Mouse (Mus musculus): ENCODE measurements around the gene Mapk3. TPM values are rescaled to one million over a fixed set of nuclear protein-coding genes. Genes with fewer than 3 reads are reported as not detected.

The Mapk3 gene
- total and polyA plus RNA-seq, 3 experiments: 22.4 to 48.5 (median 25.3) TPM

DNA sequence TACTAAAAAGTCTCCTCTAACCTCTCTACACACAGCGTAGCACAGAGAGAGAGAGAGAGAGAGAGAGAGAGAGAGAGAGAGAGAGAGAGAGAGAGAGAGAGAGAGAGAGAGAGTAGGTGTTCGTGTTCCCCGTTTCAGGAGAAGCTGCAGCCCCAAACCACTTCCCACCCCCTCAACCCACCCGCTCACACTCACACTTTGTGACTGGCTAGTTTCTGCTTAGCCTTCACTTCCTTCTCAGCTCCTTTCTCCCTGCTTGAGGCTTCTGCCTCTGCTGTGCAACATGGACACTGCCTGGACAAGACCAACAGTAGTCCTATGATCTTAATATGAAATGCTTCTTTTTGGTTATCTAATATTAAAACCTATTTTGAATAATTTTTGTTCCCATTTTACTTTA, 49.1 kb upstream of the Mapk3 start:
- H3K9me3 ChIP-seq (replicated peaks; ENCODE audit: low read length): peaks cover 6% of the 10 kb centered on the region
- H3K27ac ChIP-seq (ENCODE audit: insufficient read depth, low read depth): no peak overlapping the region
- dilution Hi-C loops (cut with MboI; ENCODE audit: extremely low pct_ligation_motif_present, extremely low pct_unique_long_range_greater_than_20kb, low sequenced_read_pairs) (no loop called here), in situ Hi-C loops (cut with MboI; ENCODE audit: low pct_ligation_motif_present, low pct_unique_long_range_greater_than_20kb, low sequenced_read_pairs) (no loop called here)
- no peak overlapping the region for H3K4me3 ChIP-seq (replicated peaks in 1 of 3; ENCODE audit: low read depth in 2 of 3, low read length in 2 of 3, poor library complexity in 1 of 3)
- TF ChIP-seq IRF4 (IDR thresholded peaks at IDR 0.05; ENCODE audit: low read depth, low read length): no peak
- TF ChIP-seq CHD1 (IDR thresholded peaks at IDR 0.05; ENCODE audit: low read depth, low read length): no peak
- no peak for TF ChIP-seq ELF1 (IDR thresholded peaks at IDR 0.05; ENCODE audit: low read depth, low read length)
- no peak for TF ChIP-seq TCF12 (IDR thresholded peaks at IDR 0.05; ENCODE audit: low read depth, low read length)
- TF ChIP-seq USF1 (IDR thresholded peaks at IDR 0.05; ENCODE audit: low read depth, low read length): no peak
- TF ChIP-seq SIN3A (IDR thresholded peaks at IDR 0.05; ENCODE audit: low read length): no peak
- TF ChIP-seq RCOR1 (conservative IDR thresholded peaks at IDR 0.05; ENCODE audit: low read depth, low read length): no peak
- H3K79me2 ChIP-seq (replicated peaks; ENCODE audit: control insufficient read depth, extremely low read depth, insufficient read depth, poor library complexity, severe bottlenecking): no peaks in the 10 kb centered on the region
- no peaks in the 10 kb centered on the region for H3K36me3 ChIP-seq (replicated peaks in 1 of 2; ENCODE audit: control insufficient read depth in 1 of 2, insufficient read depth in 1 of 2, low read length in 1 of 2)
- H3K4me2 ChIP-seq (ENCODE audit: insufficient read depth, low read depth, poor library complexity, severe bottlenecking): no peak overlapping the region
- peaks cover 24 to 31% of the 10 kb centered on the region in 2 experiments for H3K4me1 ChIP-seq (ENCODE audit: control insufficient read depth in 1 of 2, insufficient read depth in 2 of 2)
- DNase-seq (ENCODE audit: extremely low read depth): no peak
- no peak overlapping the region for H3K9ac ChIP-seq (ENCODE audit: insufficient read depth, low read depth)
- no peaks in the 10 kb centered on the region for H3K27me3 ChIP-seq (replicated peaks)

GRCm38 (mm10) chr7:126711910-126712309, 47.5 kb upstream of the Mapk3 start:
- dilution Hi-C loops (cut with MboI; ENCODE audit: extremely low pct_ligation_motif_present, extremely low pct_unique_long_range_greater_than_20kb, low sequenced_read_pairs): no loop called here
- TF ChIP-seq USF1 (IDR thresholded peaks at IDR 0.05; ENCODE audit: low read depth, low read length): no peak
- no peak for TF ChIP-seq ELF1 (IDR thresholded peaks at IDR 0.05; ENCODE audit: low read depth, low read length)
- no peak for TF ChIP-seq SIN3A (IDR thresholded peaks at IDR 0.05; ENCODE audit: low read length)
- no peak for TF ChIP-seq SMC3 (IDR thresholded peaks at IDR 0.05; ENCODE audit: low read depth, low read length)
- no peak for TF ChIP-seq MEF2A (IDR thresholded peaks at IDR 0.05; ENCODE audit: borderline replicate concordance, low read depth, low read length)
- TF ChIP-seq MAFK (IDR thresholded peaks at IDR 0.05; ENCODE audit: insufficient replicate concordance, low read length): no peak
- TF ChIP-seq POLR2A (IDR thresholded peaks at IDR 0.05; ENCODE audit: low read depth, low read length): no peak
- TF ChIP-seq CHD2 (IDR thresholded peaks at IDR 0.05; ENCODE audit: low read length): no peak
- no peak for TF ChIP-seq MAZ (IDR thresholded peaks at IDR 0.05; ENCODE audit: low read depth, low read length)
- TF ChIP-seq E2F4 (IDR thresholded peaks at IDR 0.05; ENCODE audit: insufficient replicate concordance, low read depth, low read length): no peak
- TF ChIP-seq MAX (IDR thresholded peaks at IDR 0.05; ENCODE audit: low read length): no peak
- TF ChIP-seq RCOR1 (conservative IDR thresholded peaks at IDR 0.05; ENCODE audit: low read depth, low read length): no peak
- no peak for TF ChIP-seq GABPA (IDR thresholded peaks at IDR 0.05; ENCODE audit: insufficient replicate concordance, low read depth, low read length)
- no peak for TF ChIP-seq CTCF (conservative IDR thresholded peaks at IDR 0.05 in 1 of 2, IDR thresholded peaks at IDR 0.05 in 1 of 2; ENCODE audit: low read depth in 2 of 2, low read length in 2 of 2)
- no peak for TF ChIP-seq TCF12 (IDR thresholded peaks at IDR 0.05; ENCODE audit: low read depth, low read length)
- TF ChIP-seq IRF4 (IDR thresholded peaks at IDR 0.05; ENCODE audit: low read depth, low read length): no peak
- no peak for TF ChIP-seq RAD21 (IDR thresholded peaks at IDR 0.05; ENCODE audit: low read depth, low read length)
- no peak for TF ChIP-seq ZMIZ1 (IDR thresholded peaks at IDR 0.05; ENCODE audit: low read depth, low read length)
- TF ChIP-seq NRF1 (IDR thresholded peaks at IDR 0.05; ENCODE audit: low read depth, low read length): no peak
- TF ChIP-seq TBP (conservative IDR thresholded peaks at IDR 0.05; ENCODE audit: low read depth, low read length): no peak
- Histone ChIP-seq H3K27ac (ENCODE audit: insufficient read depth, low read depth) (no peak overlapping the region), H3K4me2 (ENCODE audit: insufficient read depth, low read depth, poor library complexity, severe bottlenecking) (no peak overlapping the region), H3K9me3 (replicated peaks; ENCODE audit: low read length) (peaks cover 6% of the 10 kb centered on the region), H3K9ac (ENCODE audit: insufficient read depth, low read depth) (no peak overlapping the region), H3K4me3 (replicated peaks in 1 of 3; ENCODE audit: low read depth in 2 of 3, low read length in 2 of 3, poor library complexity in 1 of 3) (no peak overlapping the region), H3K36me3 (replicated peaks in 1 of 2; ENCODE audit: control insufficient read depth in 1 of 2, insufficient read depth in 1 of 2, low read length in 1 of 2) (no peaks in the 10 kb centered on the region), H3K27me3 (replicated peaks) (no peaks in the 10 kb centered on the region), H3K79me2 (replicated peaks; ENCODE audit: control insufficient read depth, extremely low read depth, insufficient read depth, poor library complexity, severe bottlenecking) (no peaks in the 10 kb centered on the region), H3K4me1 (ENCODE audit: control insufficient read depth in 1 of 2, insufficient read depth in 2 of 2) (peaks cover 15 to 18% of the 10 kb centered on the region in 2 experiments)
- no peak for DNase-seq (ENCODE audit: extremely low read depth)
- in situ Hi-C loops (cut with MboI; ENCODE audit: low pct_ligation_motif_present, low pct_unique_long_range_greater_than_20kb, low sequenced_read_pairs): no loop called here
